In the genomic region with DNA sequence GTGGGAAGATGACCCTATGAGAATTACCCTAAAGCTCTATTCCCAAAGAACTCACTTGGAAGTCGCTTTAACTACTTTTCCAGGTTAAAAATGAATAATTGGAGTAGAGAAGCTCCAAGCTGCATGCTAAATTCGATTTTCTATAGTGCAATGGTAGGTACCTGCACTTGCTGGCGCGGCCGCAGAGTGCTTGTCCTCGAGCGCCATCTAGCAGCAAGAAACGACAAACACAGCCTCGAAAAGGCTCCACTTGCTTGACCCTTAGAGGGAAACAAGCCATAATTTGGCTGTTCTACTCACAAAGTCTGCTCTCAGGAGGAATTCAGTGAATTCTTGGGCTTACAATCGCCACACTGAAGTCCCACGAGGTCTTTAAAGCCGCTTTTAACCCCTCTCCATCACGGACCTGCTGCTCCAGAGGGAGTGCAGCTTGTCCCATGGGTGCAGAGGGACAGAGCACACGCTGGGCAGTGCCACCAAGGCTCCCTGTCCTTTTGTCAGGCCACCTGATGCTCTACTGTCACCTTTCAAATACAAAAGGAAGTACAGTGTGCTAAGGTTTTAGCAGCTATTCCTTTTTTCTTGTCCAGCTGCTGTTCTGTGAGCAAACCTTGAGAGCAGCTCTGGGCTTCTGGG, we compare ENCODE assay signal across 8 mouse cellular contexts. TPM values are rescaled to one million over a fixed set of nuclear protein-coding genes. Genes with fewer than 3 reads are reported as not detected.
A peak's percentile ranks its signal among the peaks of the same experiment; 100 is the strongest.
DNase-seq lines count a peak whose midpoint lies in the region; ATAC-seq and TF ChIP-seq lines count a peak whose summit lies in the region.

No protein-coding gene starts in this region.

- no peaks in the 10 kb centered on the region for H3K4me1 ChIP-seq in kidney, adult 2 months (ENCODE audit: control insufficient read depth, insufficient read depth, low read length)
- 0 out of 2 replicates have a peak, but pooled peaks cover 3% of the 10 kb centered on the region for H3K4me1 ChIP-seq in hindbrain, embryonic 15.5 days (replicated peaks)
- no peaks in the 10 kb centered on the region for H3K4me1 ChIP-seq in liver, embryonic 16.5 days (ENCODE audit: control insufficient read depth, low read depth, low read length)

- no peaks in the 10 kb centered on the region for H3K9me3 ChIP-seq in hindbrain, embryonic 15.5 days
- H3K9me3 ChIP-seq in liver, embryonic 16.5 days (replicated peaks; ENCODE audit: control insufficient read depth, low read length), result no peaks in the 10 kb centered on the region

- H3K9ac ChIP-seq in hindbrain, embryonic 15.5 days, result no peak overlapping the region
- H3K9ac ChIP-seq in liver, embryonic 16.5 days (ENCODE audit: low read depth, low read length), result no peak overlapping the region

- peak; percentile 58 for DNase-seq in kidney, adult 2 months
- DNase-seq in kidney, adult 11 months, result no peak
- DNase-seq in T-cell, adult 2 months (ENCODE audit: low spot score), result peak; percentile 31
- DNase-seq in cerebellum, postnatal 36 days, result peak; percentile 38 to 46
- peak; percentile 75 for DNase-seq in thymus, postnatal 14 days

- TF ChIP-seq CTCF in kidney, adult 2 months (conservative IDR thresholded peaks at IDR 0.05; ENCODE audit: insufficient read depth, insufficient read length, low read depth, low read length), result peak; percentile 94

- H3K36me3 ChIP-seq in kidney, adult 2 months (ENCODE audit: control insufficient read depth, insufficient read depth, low read length), result no peaks in the 10 kb centered on the region
- no peaks in the 10 kb centered on the region for H3K36me3 ChIP-seq in hindbrain, embryonic 15.5 days
- no peaks in the 10 kb centered on the region for H3K36me3 ChIP-seq in liver, embryonic 16.5 days (ENCODE audit: control insufficient read depth, insufficient read depth)

- peak; percentile 30; the same call in 1 of the 2 replicates for ATAC-seq in hindbrain, embryonic 15.5 days (ENCODE audit: low FRiP score, low read depth)
- peak; percentile 54; the same call in 1 of the 2 replicates for ATAC-seq in liver, embryonic 16.5 days (ENCODE audit: low read depth)
- ATAC-seq in neutrophil, adult 5-6 weeks (ENCODE audit: extremely low read depth, insufficient number of reproducible peaks, low FRiP score, poor library complexity, severe bottlenecking), result peak; percentile 56; the same call in 1 of the 2 replicates

- no peak overlapping the region for H3K27ac ChIP-seq in kidney, adult 2 months (ENCODE audit: insufficient read depth, low read depth, low read length)
- H3K27ac ChIP-seq in hindbrain, embryonic 15.5 days (replicated peaks), result no peak overlapping the region
- H3K27ac ChIP-seq in liver, embryonic 16.5 days (ENCODE audit: low read length), result no peak overlapping the region

- no peak overlapping the region for H3K4me2 ChIP-seq in hindbrain, embryonic 15.5 days
- H3K4me2 ChIP-seq in liver, embryonic 16.5 days (ENCODE audit: low read depth, low read length), result no peak overlapping the region

- H3K4me3 ChIP-seq in kidney, adult 2 months (ENCODE audit: insufficient read depth, low read depth, low read length), result no peak overlapping the region
- no peak overlapping the region for H3K4me3 ChIP-seq in hindbrain, embryonic 15.5 days
- H3K4me3 ChIP-seq in liver, embryonic 16.5 days (ENCODE audit: low read depth, low read length), result no peak overlapping the region

- 8% methylated on average over 14 of the region's 14 CpGs for WGBS in kidney, adult 2 months
- 7% methylated on average over 14 of the region's 14 CpGs for WGBS in hindbrain, embryonic 15.5 days
- 8% methylated on average over 14 of the region's 14 CpGs for WGBS in liver, embryonic 16.5 days (ENCODE audit: insufficient replicate concordance)

- no peak for TF ChIP-seq POLR2A in kidney, adult 2 months (IDR thresholded peaks at IDR 0.05; ENCODE audit: low read depth, low read length)

- H3K27me3 ChIP-seq in kidney, adult 2 months (replicated peaks; ENCODE audit: control insufficient read depth, insufficient read depth, low read length), result no peaks in the 10 kb centered on the region; the same call in 1 of the 2 replicates
- H3K27me3 ChIP-seq in hindbrain, embryonic 15.5 days, result no peaks in the 10 kb centered on the region
- H3K27me3 ChIP-seq in liver, embryonic 16.5 days (ENCODE audit: control insufficient read depth, insufficient read depth, low read depth, low read length), result no peaks in the 10 kb centered on the region

RNA-seq across cellular contexts. Expression of gene Fam163a, which starts 37.0 kb away (rescaled TPM):
- polyA plus RNA-seq in kidney, adult 2 months (2012; rRNA removed), result 5.7 and 6.9 TPM in 2 replicates
- polyA plus RNA-seq in hindbrain, embryonic 15.5 days (2015; fragmentation: Nextera tagmentation; extraction: Ambion mirVana), result 3.7 and 4.6 TPM in 2 replicates
- 0.02 TPM in 2 replicates for polyA plus RNA-seq in liver, embryonic 16.5 days (2015; fragmentation: Nextera tagmentation; extraction: Ambion mirVana)
- not detected in 2 replicates for total RNA-seq in neutrophil, adult 5-6 weeks (2017)
